ENCODE assay signal across 8 mouse cellular contexts in genomic region chr6:118373294-118373693, GRCm38 (mm10). TPM values are rescaled to one million over a fixed set of nuclear protein-coding genes. Genes with fewer than 3 reads are reported as not detected.
DNase-seq lines count a peak whose midpoint lies in the region; ATAC-seq and TF ChIP-seq lines count a peak whose summit lies in the region.

No protein-coding gene starts in this region.

- ATAC-seq in forebrain, embryonic 15.5 days (replicated peaks) = no peak
- no peak for ATAC-seq in lung, postnatal 0 days

- no peaks in the 10 kb centered on the region for H3K36me3 ChIP-seq in forebrain, embryonic 10.5 days (replicated peaks)
- H3K36me3 ChIP-seq in forebrain, embryonic 15.5 days = no peaks in the 10 kb centered on the region
- H3K36me3 ChIP-seq in thymus, adult 2 months (ENCODE audit: control insufficient read depth, insufficient read depth, low read length) = no peaks in the 10 kb centered on the region
- no peaks in the 10 kb centered on the region for H3K36me3 ChIP-seq in lung, postnatal 0 days (ENCODE audit: insufficient read depth, low read length)
- H3K36me3 ChIP-seq in testis, adult 2 months (ENCODE audit: control insufficient read depth, insufficient read depth, low read length) = no peaks in the 10 kb centered on the region

- H3K4me3 ChIP-seq in forebrain, embryonic 10.5 days = no peak overlapping the region
- no peak overlapping the region for H3K4me3 ChIP-seq in forebrain, embryonic 15.5 days
- no peak overlapping the region for H3K4me3 ChIP-seq in thymus, adult 2 months (ENCODE audit: control insufficient read depth, insufficient read depth, low read length)
- no peak overlapping the region for H3K4me3 ChIP-seq in cortical plate, adult 2 months (ENCODE audit: insufficient read depth, low read length)
- no peak overlapping the region for H3K4me3 ChIP-seq in lung, postnatal 0 days (ENCODE audit: low read depth, low read length)
- H3K4me3 ChIP-seq in testis, adult 2 months (ENCODE audit: control insufficient read depth, low read depth, low read length) = no peak overlapping the region

- H3K27ac ChIP-seq in forebrain, embryonic 10.5 days = no peak overlapping the region
- no peak overlapping the region for H3K27ac ChIP-seq in forebrain, embryonic 15.5 days (replicated peaks)
- H3K27ac ChIP-seq in thymus, adult 2 months (ENCODE audit: control insufficient read depth, insufficient read depth, low read length) = no peak overlapping the region
- H3K27ac ChIP-seq in cortical plate, adult 2 months (ENCODE audit: insufficient read depth, low read length) = no peak overlapping the region
- no peak overlapping the region for H3K27ac ChIP-seq in lung, postnatal 0 days (ENCODE audit: low read length)
- H3K27ac ChIP-seq in testis, adult 2 months (ENCODE audit: control insufficient read depth, insufficient read depth, low read depth, low read length) = no peak overlapping the region

- H3K9me3 ChIP-seq in forebrain, embryonic 10.5 days = no peaks in the 10 kb centered on the region
- no peaks in the 10 kb centered on the region for H3K9me3 ChIP-seq in forebrain, embryonic 15.5 days
- no peaks in the 10 kb centered on the region for H3K9me3 ChIP-seq in lung, postnatal 0 days (ENCODE audit: low read length)

- H3K4me1 ChIP-seq in forebrain, embryonic 10.5 days = peaks cover 7% of the 10 kb centered on the region
- H3K4me1 ChIP-seq in forebrain, embryonic 15.5 days = no peaks in the 10 kb centered on the region
- no peaks in the 10 kb centered on the region for H3K4me1 ChIP-seq in thymus, adult 2 months (replicated peaks; ENCODE audit: control insufficient read depth, insufficient read depth, low read length)
- 0 out of 2 replicates have a peak, but pooled peaks cover 3% of the 10 kb centered on the region for H3K4me1 ChIP-seq in cortical plate, adult 2 months (ENCODE audit: control insufficient read depth, insufficient read depth, low read length)
- H3K4me1 ChIP-seq in lung, postnatal 0 days (ENCODE audit: insufficient read depth, low read depth, low read length) = no peaks in the 10 kb centered on the region
- no peaks in the 10 kb centered on the region for H3K4me1 ChIP-seq in testis, adult 2 months (ENCODE audit: control insufficient read depth, insufficient read depth, low read length)

- peak; percentile 31; the same call in 1 of the 2 replicates for TF ChIP-seq CTCF in thymus, adult 2 months (IDR thresholded peaks at IDR 0.05; ENCODE audit: borderline replicate concordance, control insufficient read depth, extremely low read depth, insufficient read depth, low read length, poor library complexity)
- peak; percentile 47 for TF ChIP-seq CTCF in cortical plate, adult 2 months (IDR thresholded peaks at IDR 0.05; ENCODE audit: extremely low read depth, insufficient read depth, low read length)
- TF ChIP-seq CTCF in lung, postnatal 0 days (IDR thresholded peaks at IDR 0.05) = peak; percentile 71
- TF ChIP-seq CTCF in testis, adult 2 months (IDR thresholded peaks at IDR 0.05; ENCODE audit: control insufficient read depth, insufficient read depth, insufficient replicate concordance, low read depth, low read length) = peak; percentile 61; the same call in 1 of the 2 replicates

- TF ChIP-seq EP300 in lung, postnatal 0 days (IDR thresholded peaks at IDR 0.05) = no peak

- no peak overlapping the region for H3K9ac ChIP-seq in forebrain, embryonic 15.5 days (replicated peaks)
- H3K9ac ChIP-seq in lung, postnatal 0 days (replicated peaks; ENCODE audit: low read depth) = no peak overlapping the region

- H3K4me2 ChIP-seq in forebrain, embryonic 15.5 days (replicated peaks) = no peak overlapping the region
- no peak overlapping the region for H3K4me2 ChIP-seq in lung, postnatal 0 days (replicated peaks; ENCODE audit: low read depth, low read length)

- no peak for TF ChIP-seq POLR2A in thymus, adult 2 months (IDR thresholded peaks at IDR 0.05; ENCODE audit: control insufficient read depth, extremely low read depth, insufficient read depth, low read length, poor library complexity)
- TF ChIP-seq POLR2A in cortical plate, adult 2 months (IDR thresholded peaks at IDR 0.05; ENCODE audit: extremely low read depth, insufficient read depth, low read length) = no peak
- no peak for TF ChIP-seq POLR2A in testis, adult 2 months (IDR thresholded peaks at IDR 0.05; ENCODE audit: control insufficient read depth, low read depth, low read length)

- WGBS in forebrain, embryonic 10.5 days = 33% methylated on average over 5 of the region's 5 CpGs
- 47% methylated on average over 5 of the region's 5 CpGs for WGBS in forebrain, embryonic 15.5 days
- 31% methylated on average over 5 of the region's 5 CpGs for WGBS in thymus, adult 2 months
- WGBS in lung, postnatal 0 days = 35% methylated on average over 5 of the region's 5 CpGs

- peak; percentile 41 for DNase-seq in forebrain, embryonic 10.5 days (ENCODE audit: extremely low spot score, low spot score)
- DNase-seq in thymus, adult 2 months = peak; percentile 13
- DNase-seq in thymus, postnatal 0 days (ENCODE audit: low spot score) = no peak
- peak; percentile 68 for DNase-seq in kidney, postnatal 10 days
- peak; percentile 49 for DNase-seq in lung, postnatal 0 days (ENCODE audit: low spot score)

- H3K27me3 ChIP-seq in forebrain, embryonic 10.5 days (ENCODE audit: poor library complexity, severe bottlenecking) = peaks cover 6% of the 10 kb centered on the region; the same call in 1 of the 2 replicates
- H3K27me3 ChIP-seq in forebrain, embryonic 15.5 days = no peaks in the 10 kb centered on the region
- no peaks in the 10 kb centered on the region for H3K27me3 ChIP-seq in thymus, adult 2 months (ENCODE audit: control insufficient read depth, insufficient read depth, low read length)
- H3K27me3 ChIP-seq in lung, postnatal 0 days (replicated peaks; ENCODE audit: insufficient read depth, low read length) = no peaks in the 10 kb centered on the region
- H3K27me3 ChIP-seq in testis, adult 2 months (ENCODE audit: control insufficient read depth, insufficient read depth, low read length) = no peaks in the 10 kb centered on the region

RNA-seq across cellular contexts. Expression of gene Bms1, which starts 46.0 kb away (rescaled TPM):
- 54.8 and 58.5 TPM in 2 replicates for polyA plus RNA-seq in forebrain, embryonic 10.5 days (2016; fragmentation: Nextera tagmentation; extraction: Ambion mirVana)
- 26.0 and 28.1 TPM in 2 replicates for polyA plus RNA-seq in forebrain, embryonic 15.5 days (2015; fragmentation: Nextera tagmentation; extraction: Ambion mirVana)
- polyA plus RNA-seq in thymus, adult 2 months (2012; rRNA removed) = 7.0 and 7.7 TPM in 2 replicates
- polyA plus RNA-seq in thymus, postnatal 0 days (2015; fragmentation: Nextera tagmentation; extraction: Ambion mirVana) = 26.6 and 27.9 TPM in 2 replicates
- polyA plus RNA-seq in cortical plate, adult 2 months (2012; rRNA removed) = 18.8 and 21.9 TPM in 2 replicates
- polyA plus RNA-seq in lung, postnatal 0 days (2015; fragmentation: Nextera tagmentation; extraction: Ambion mirVana) = 14.9 and 15.4 TPM in 2 replicates
- polyA plus RNA-seq in testis, adult 2 months (2012; rRNA removed) = 17.8 and 20.6 TPM in 2 replicates
